Mouse (Mus musculus): ENCODE measurements at regions not wholly inside any gene's neighbourhood (a gene's known extent, or its start where the extent isn't known, plus 50 kb on each side); places are given as distances from the start of the nearest gene placed in this dataset.

DNA sequence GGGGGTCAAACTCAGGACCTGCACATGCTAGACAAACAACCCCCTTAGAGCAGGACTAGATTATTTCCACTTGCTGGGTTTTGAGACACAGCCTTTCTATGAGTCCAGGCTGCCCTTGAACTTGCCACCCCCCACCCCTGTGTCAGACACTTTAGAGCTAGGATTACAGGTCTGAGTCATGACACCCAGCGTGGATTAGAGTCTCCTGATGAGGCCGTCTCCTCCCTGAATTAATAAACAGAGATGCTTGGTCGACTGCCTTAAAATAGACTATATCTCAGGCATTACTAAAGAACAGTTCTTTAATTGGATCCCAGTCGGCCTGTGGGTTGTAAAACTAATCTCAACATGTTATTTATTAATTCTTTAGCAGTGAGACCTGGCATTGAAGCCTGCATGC is 1170.5 kb downstream of the 4930447A16Rik start:
- TF ChIP-seq CTCF (IDR thresholded peaks at IDR 0.05; ENCODE audit: extremely low read depth, insufficient read depth, insufficient read length, insufficient replicate concordance): no peak
- TF ChIP-seq POLR2A (IDR thresholded peaks at IDR 0.05; ENCODE audit: low read depth, low read length): no peak
